Mouse (Mus musculus) G1E (cell line): Measurements from ENCODE around the gene Zfp362. TPM values are rescaled to one million over a fixed set of nuclear protein-coding genes. Genes with fewer than 3 reads are reported as not detected.
A peak's percentile ranks its signal among the peaks of the same experiment; 100 is the strongest.

ENCODE experiments used
- ATAC-seq: 2 replicates; pipeline ENCODE4 v1.8.0; 2016; ENCODE audit warnings: mild to moderate bottlenecking; ENCODE audit not compliant: insufficient number of reproducible peaks, poor library complexity, low FRiP score, severe bottlenecking; ENCODE audit errors: extremely low read depth
- DNase-seq: peaks from one replicate; pipeline ENCODE4 v3.0.0; 2012; ENCODE audit warnings: low spot score
- H3K27me3 ChIP-seq: 2 replicates; pipeline ENCODE4 v1.6.1; 2012; ENCODE audit warnings: mild to moderate bottlenecking, low read length, inconsistent platforms; ENCODE audit not compliant: insufficient read depth
- H3K36me3 ChIP-seq: replicated peaks from 2 replicates; pipeline ENCODE3; 2012; ENCODE audit warnings: mild to moderate bottlenecking, inconsistent platforms
- H3K4me1 ChIP-seq: 2 replicates; pipeline ENCODE4 v1.6.1; 2012; ENCODE audit warnings: low read depth, low read length, inconsistent platforms, mixed read lengths; ENCODE audit not compliant: insufficient read depth
- H3K4me3 ChIP-seq: 2 replicates; pipeline ENCODE4 v1.5.1; 2012; ENCODE audit warnings: low read depth, mild to moderate bottlenecking, inconsistent platforms, low read length, moderate library complexity, mixed read lengths
- H3K9me3 ChIP-seq: replicated peaks from 2 replicates; pipeline ENCODE4 v1.6.1; 2012; ENCODE audit warnings: inconsistent platforms
- CTCF ChIP-seq: IDR thresholded peaks from 2 replicates; pipeline ENCODE4 v1.5.1; 2012; ENCODE audit warnings: low read depth, low read length, inconsistent platforms, mixed read lengths
- GATA1 ChIP-seq: IDR thresholded peaks from 2 replicates; pipeline ENCODE4 v1.6.1; 2012; ENCODE audit warnings: borderline replicate concordance, low read length, inconsistent platforms, mixed read lengths
- GATA2 ChIP-seq: IDR thresholded peaks from 2 replicates; pipeline ENCODE4 v1.6.1; 2012; ENCODE audit warnings: low read depth, low read length, inconsistent platforms, borderline replicate concordance
- POLR2AphosphoS5 ChIP-seq: IDR thresholded peaks from 2 replicates; pipeline ENCODE4 v1.6.1; 2012; ENCODE audit warnings: low read depth, low read length, inconsistent platforms; ENCODE audit not compliant: insufficient replicate concordance
- TAL1 ChIP-seq: conservative IDR thresholded peaks from 2 replicates; pipeline ENCODE4 v1.6.1; 2012; ENCODE audit warnings: low read depth, low read length, inconsistent platforms, mixed read lengths
- polyA plus RNA-seq: library from polyadenylated mRNA; stranded (reverse); fragments of >175 nt; gene quantifications from 2 replicates; pipeline ENCODE4 v1.2.3, GENCODE M21; 2012
- total RNA-seq, 2 experiments: library from RNA; stranded (forward) in 1 of 2; stranded (reverse) in 1 of 2; fragments of 200-1000 nt in 1 of 2; fragments of >200 nt in 1 of 2; fragmentation: Nextera tagmentation in 1 of 2; gene quantifications; 2 replicates each; pipeline ENCODE4 v1.2.3; 2014 to 2017

Gene Zfp362
- total RNA-seq (2014; fragmentation: Nextera tagmentation) (26.6 and 39.5 TPM in 2 replicates), total RNA-seq (2017) (1.6 and 2.2 TPM in 2 replicates), polyA plus RNA-seq (70.0 and 73.8 TPM in 2 replicates)

DNA sequence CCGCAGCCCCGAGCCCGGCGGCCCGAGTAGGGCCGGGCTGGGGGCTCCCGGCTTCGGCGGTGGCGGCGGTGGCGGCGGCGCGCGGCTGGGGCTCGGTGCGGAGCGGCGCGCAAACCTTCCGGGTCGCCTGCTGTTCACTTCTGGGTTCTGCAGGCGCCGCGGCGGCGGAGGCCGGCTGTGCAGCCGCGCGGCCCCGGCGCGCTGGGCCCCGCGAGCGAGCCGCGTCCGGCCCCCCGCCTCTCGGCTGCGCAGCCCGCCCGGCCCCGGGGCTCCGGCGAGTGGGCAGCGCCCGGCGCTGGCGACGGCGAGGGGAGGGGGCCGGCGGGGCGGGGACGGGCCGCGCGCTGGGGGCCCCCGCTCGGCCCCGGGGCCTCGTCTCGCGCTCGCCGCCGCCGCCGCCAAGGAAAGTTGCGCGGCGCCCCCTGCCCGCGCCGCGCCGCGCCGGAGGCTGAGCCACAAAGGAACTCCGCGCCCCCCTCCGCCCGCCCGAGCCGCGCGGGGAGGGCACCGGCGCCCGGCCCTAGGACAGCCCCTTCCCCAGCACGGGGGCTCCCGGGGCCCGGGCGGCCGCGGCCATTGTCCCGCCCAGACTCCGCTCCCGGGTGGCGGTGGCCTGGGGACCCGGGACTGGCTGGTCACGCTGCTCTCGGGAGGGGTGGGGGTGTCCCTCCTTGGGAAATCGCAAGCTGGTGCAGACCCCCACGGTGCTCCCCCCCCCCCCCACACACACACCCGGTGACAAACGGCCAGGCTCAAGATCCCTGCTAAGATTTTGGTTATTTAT lies at the start of gene Zfp362:
TSS of gene Zfp362 (minus strand) at position 3 of the 784 bp plus-strand sequence.
- Histone ChIP-seq H3K9me3 (no peaks in the 10 kb centered on the region), H3K4me3 (peak within 1 kb of the TSS; percentile 73), H3K4me1 (peaks cover 42% of the 10 kb centered on the region), H3K27me3 (peaks cover 3% of the 10 kb centered on the region; the same call in 1 of the 2 replicates), H3K36me3 (peaks cover 14% of the 10 kb centered on the region)
- DNase-seq (peak; percentile 38), ATAC-seq (no peak)
- TF ChIP-seq TAL1 = no peak
- no peak for TF ChIP-seq GATA1
- TF ChIP-seq CTCF = no peak

DNA sequence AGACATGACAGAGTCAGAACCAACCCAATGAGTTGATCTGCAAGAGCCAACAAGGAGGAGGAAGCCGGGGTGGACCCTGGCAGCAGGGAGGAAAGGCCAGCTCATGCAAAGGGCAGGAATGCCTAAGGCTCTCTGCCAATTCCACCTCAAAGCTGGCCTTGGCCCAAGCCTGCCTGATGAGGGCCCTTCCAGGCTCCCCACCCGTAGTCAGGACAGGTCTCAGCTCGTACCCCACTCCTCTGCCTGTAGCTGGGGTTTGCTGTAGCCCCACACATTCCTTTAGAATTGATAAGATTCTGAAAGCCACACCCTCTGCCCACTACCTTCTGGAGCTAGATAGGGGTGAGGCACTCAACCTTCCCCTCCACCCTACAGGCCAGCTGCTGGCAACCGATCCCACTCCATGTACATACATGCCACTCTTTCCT lies 49.8 kb upstream of the Zfp362 start:
- Histone ChIP-seq H3K27me3 (peaks cover 3% of the 10 kb centered on the region; the same call in 1 of the 2 replicates), H3K36me3 (no peaks in the 10 kb centered on the region), H3K4me3 (no peak overlapping the region), H3K4me1 (peaks cover 11% of the 10 kb centered on the region), H3K9me3 (0 out of 2 replicates have a peak, but pooled peaks cover 5% of the 10 kb centered on the region)
- ATAC-seq = no peak
- TF ChIP-seq GATA1 (no peak), TAL1 (no peak), GATA2 (no peak), CTCF (no peak), POLR2AphosphoS5 (no peak)
- no peak for DNase-seq

DNA sequence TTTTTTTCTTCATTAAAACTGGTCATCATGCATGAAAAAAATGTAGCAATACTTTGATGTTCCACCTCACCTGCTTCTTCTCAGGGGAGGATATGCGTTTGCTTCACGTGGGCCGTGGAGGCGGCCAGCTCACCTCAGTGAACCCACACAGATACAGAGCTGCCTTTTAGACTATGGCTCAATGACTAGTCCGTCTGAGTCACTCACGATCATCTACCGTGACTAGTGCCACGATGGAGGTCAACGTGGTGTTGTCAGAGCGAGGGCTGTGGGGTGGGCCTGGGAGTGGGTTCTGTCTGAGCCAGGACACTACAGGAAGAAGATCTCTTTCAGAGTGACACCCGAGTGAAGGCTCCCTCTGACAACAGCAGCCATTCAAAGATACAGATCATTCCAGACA lies 47.3 kb upstream of the Zfp362 start:
- Histone ChIP-seq H3K4me3 (no peak overlapping the region), H3K27me3 (peaks cover 10% of the 10 kb centered on the region; the same call in 1 of the 2 replicates), H3K36me3 (no peaks in the 10 kb centered on the region), H3K4me1 (peaks cover 11% of the 10 kb centered on the region), H3K9me3 (no peaks in the 10 kb centered on the region)
- no peak for DNase-seq
- no peak for ATAC-seq
- no peak for TF ChIP-seq CTCF
- TF ChIP-seq GATA1 = no peak

- Histone ChIP-seq H3K27me3 (peaks cover 10% of the 10 kb centered on the region; the same call in 1 of the 2 replicates), H3K36me3 (no peaks in the 10 kb centered on the region), H3K9me3 (no peaks in the 10 kb centered on the region), H3K4me3 (no peak overlapping the region), H3K4me1 (peaks cover 10% of the 10 kb centered on the region)
- TF ChIP-seq GATA2 (no peak), POLR2AphosphoS5 (no peak)
- DNase-seq (no peak), ATAC-seq (no peak)
These were observed 46.5 kb upstream of the Zfp362 start for GRCm38 (mm10) chr4:128852266-128852887.

DNA sequence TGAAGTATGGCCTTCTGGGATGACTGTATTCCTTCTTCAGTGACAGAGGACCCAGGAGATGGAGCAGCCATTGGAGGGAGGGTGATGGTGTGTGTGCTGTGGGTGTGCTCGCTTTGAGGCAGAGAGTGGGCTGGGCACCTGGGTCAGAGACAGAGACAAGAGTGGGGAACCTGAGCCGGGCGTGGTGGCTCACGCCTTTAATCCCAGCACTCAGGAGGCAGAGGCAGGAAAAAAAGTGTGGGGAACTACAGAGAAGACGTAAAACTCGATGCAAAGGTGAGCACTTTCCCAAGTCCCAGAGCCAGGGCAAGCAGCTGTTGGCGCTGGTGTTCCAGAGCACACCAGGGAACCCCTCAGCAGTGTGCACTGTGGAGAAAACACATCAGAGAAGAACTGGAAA lies 43.8 kb upstream of the Zfp362 start:
- ATAC-seq = no peak
- Histone ChIP-seq H3K9me3 (no peaks in the 10 kb centered on the region), H3K27me3 (peaks cover 15% of the 10 kb centered on the region), H3K4me1 (no peaks in the 10 kb centered on the region), H3K4me3 (no peak overlapping the region), H3K36me3 (no peaks in the 10 kb centered on the region)
- no peak for DNase-seq
- TF ChIP-seq CTCF = no peak
- TF ChIP-seq GATA2 = no peak
- TF ChIP-seq GATA1 = no peak
- no peak for TF ChIP-seq TAL1
- no peak for TF ChIP-seq POLR2AphosphoS5

GRCm38 (mm10) chr4:128848961-128849360 lies 43.1 kb upstream of the Zfp362 start:
- ATAC-seq (no peak), DNase-seq (no peak)
- no peaks in the 10 kb centered on the region for H3K36me3 ChIP-seq
- H3K9me3 ChIP-seq = no peaks in the 10 kb centered on the region
- TF ChIP-seq TAL1 (no peak), CTCF (no peak), POLR2AphosphoS5 (no peak), GATA2 (no peak), GATA1 (no peak)
- no peaks in the 10 kb centered on the region for H3K4me1 ChIP-seq
- H3K27me3 ChIP-seq = peaks cover 15% of the 10 kb centered on the region
- H3K4me3 ChIP-seq = no peak overlapping the region
